21 mouse cellular contexts compared by ENCODE assay signal in genomic region chr15:18993512-18993911, GRCm38 (mm10).
"Had no signal": no experiment of that assay in that cellular context is flagged by ENCODE, and none has a peak within 500 bp of the region (broad histone marks: within the 10 kb centered on the region; RNA-seq: fewer than 3 reads in every experiment).

No protein-coding gene starts in this region.

- H3K36me3 ChIP-seq: lung, embryonic 15.5 days; midbrain, embryonic 13.5 days; midbrain, embryonic 15.5 days; neural tube, embryonic 13.5 days; neural tube, embryonic 15.5 days had no signal

- H3K27ac ChIP-seq: lung, embryonic 15.5 days; macrophage; midbrain, embryonic 13.5 days; midbrain, embryonic 15.5 days; neural tube, embryonic 13.5 days; neural tube, embryonic 15.5 days had no signal

- H3K4me3 ChIP-seq: lung, embryonic 15.5 days; megakaryocyte, embryonic 14.5 days; midbrain, embryonic 13.5 days; midbrain, embryonic 15.5 days; neural tube, embryonic 13.5 days; neural tube, embryonic 15.5 days had no signal

- H3K4me2 ChIP-seq: lung, embryonic 15.5 days; midbrain, embryonic 11.5 days; midbrain, embryonic 13.5 days; midbrain, embryonic 15.5 days; neural tube, embryonic 13.5 days; neural tube, embryonic 15.5 days had no signal

- H3K9me3 ChIP-seq: lung, embryonic 15.5 days; megakaryocyte, embryonic 14.5 days; midbrain, embryonic 13.5 days; midbrain, embryonic 15.5 days; neural tube, embryonic 13.5 days; neural tube, embryonic 15.5 days had no signal

- H3K27me3 ChIP-seq: lung, embryonic 15.5 days; megakaryocyte, embryonic 14.5 days; midbrain, embryonic 13.5 days; midbrain, embryonic 15.5 days; neural tube, embryonic 13.5 days; neural tube, embryonic 15.5 days had no signal

- H3K9ac ChIP-seq: liver, postnatal 0 days; lung, embryonic 15.5 days; midbrain, embryonic 13.5 days; midbrain, embryonic 15.5 days; neural tube, embryonic 13.5 days; neural tube, embryonic 15.5 days had no signal

- ATAC-seq: liver, postnatal 0 days; lung, postnatal 0 days; midbrain, embryonic 13.5 days; midbrain, embryonic 15.5 days had no signal

- DNase-seq: liver, postnatal 0 days; lung, adult 2 months; lung, postnatal 14 days; lung, postnatal 36 days; retina, postnatal 1 day; right cerebral cortex, adult 18-20 months; right cerebral cortex, postnatal 25 days; right cerebral cortex, postnatal 4 days; spleen, adult 18-20 months; thymus, adult 18-20 months; thymus, postnatal 14 days; thymus, postnatal 36 days had no signal

- H3K4me1 ChIP-seq: lung, embryonic 15.5 days; megakaryocyte, embryonic 14.5 days; midbrain, embryonic 13.5 days; midbrain, embryonic 15.5 days; neural tube, embryonic 13.5 days; neural tube, embryonic 15.5 days had no signal
